Mouse (Mus musculus): ENCODE measurements at regions not wholly inside any gene's neighbourhood (a gene's known extent, or its start where the extent isn't known, plus 50 kb on each side); places are given as distances from the start of the nearest gene placed in this dataset.

DNA sequence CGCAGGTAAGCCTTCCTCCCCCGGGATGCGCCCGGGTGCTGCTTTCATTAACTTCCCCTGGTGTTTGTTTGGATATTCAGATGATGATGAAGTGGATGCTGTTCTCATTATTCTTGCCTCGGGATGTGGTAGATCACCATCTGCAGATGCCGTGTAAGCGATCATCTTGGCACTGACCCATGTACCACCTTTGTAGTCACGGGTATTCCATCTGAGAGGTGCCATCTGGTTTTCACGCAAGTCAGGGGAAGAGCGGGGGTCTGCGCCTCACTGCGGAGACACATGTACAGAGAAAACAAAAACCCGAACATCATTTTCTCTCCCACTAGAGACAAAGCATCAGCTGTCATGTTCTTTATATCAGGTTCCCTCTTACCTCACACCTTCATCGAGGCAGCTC lies 84.3 kb upstream of the Cnr1 start:
- TF ChIP-seq POLR2A (IDR thresholded peaks at IDR 0.05; ENCODE audit: low read depth, low read length) (no peak), CTCF (IDR thresholded peaks at IDR 0.05; ENCODE audit: extremely low read depth, insufficient read depth, insufficient read length, insufficient replicate concordance) (no peak)

Data from spleen, adult 2 months (tissue).